Mouse (Mus musculus): Measurements from ENCODE around the gene Ttc13.

DNA sequence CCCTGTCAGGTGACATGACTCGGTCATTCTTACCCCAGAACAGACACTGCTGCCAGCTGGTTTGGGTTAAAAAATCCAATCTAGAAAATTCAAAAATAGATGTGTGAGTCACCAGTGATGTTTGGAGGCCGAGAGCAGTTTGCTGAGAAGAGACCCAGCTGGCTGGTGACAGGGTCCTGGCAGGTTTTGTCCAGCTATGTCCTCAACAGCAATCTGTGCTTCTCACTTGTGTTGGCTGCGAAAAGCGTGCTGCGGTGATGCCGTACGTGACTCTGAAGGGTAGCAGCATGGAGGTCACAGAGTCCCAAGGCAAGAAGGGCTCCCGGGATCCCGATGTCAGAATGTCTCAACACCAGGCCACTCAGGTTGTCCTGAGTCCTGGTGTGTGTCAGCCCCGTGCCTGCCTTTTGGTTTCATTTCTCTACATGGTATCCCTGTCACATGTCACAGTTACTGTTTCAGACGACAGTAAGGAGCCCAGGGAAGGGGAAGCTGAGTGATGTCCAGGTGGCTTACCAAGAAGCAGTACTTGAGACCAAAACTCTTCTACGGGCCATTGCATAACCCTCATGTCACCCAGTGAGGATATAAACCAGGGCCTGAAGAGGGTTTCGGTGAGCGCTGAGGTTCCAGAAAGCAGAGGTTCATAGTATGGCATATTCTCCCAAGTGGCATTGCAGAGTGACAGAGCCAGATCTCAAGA is 88.6 kb downstream of the Ttc13 start:
- TF ChIP-seq POLR2A (IDR thresholded peaks at IDR 0.05; ENCODE audit: low read depth, low read length) (no peak), CTCF (IDR thresholded peaks at IDR 0.05; ENCODE audit: extremely low read depth, insufficient read length, insufficient replicate concordance, low read depth, low read length) (no peak)

All from small intestine, adult 2 months (tissue).